Mouse (Mus musculus): ENCODE data around the gene Bmp6. TPM values are rescaled to one million over a fixed set of nuclear protein-coding genes. Genes with fewer than 3 reads are reported as not detected.

Bmp6 gene
- polyA plus RNA-seq, 1 experiment, result 63.5 TPM

DNA sequence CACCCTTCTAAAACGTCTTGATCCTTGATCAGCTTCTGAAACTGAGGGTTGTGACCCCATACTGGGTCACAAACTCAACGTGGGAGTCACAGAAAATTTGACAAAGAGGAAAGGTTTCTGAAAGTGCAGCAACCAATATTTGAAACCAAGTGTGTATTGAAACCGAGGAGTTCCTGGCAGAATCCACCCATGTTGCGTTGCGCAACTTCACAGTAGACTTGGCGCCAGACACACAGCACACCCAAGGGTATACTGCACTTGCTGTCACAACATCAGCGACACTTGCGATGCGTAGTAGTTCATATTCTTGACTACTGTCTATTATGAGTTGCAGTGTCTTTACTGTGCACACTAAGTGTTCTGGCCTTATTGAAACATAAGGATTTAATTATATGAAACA is 32.4 kb downstream of the Bmp6 start:
- DNase-seq, result no peak
- 86% methylated on average over 9 of the region's 9 CpGs for WGBS
- no peak overlapping the region for H3K27ac ChIP-seq (ENCODE audit: insufficient read depth, low read depth, low read length)
- H3K27me3 ChIP-seq (replicated peaks; ENCODE audit: control insufficient read depth, insufficient read depth, low read length), result no peaks in the 10 kb centered on the region
- H3K4me1 ChIP-seq (ENCODE audit: control insufficient read depth, insufficient read depth, low read length), result no peaks in the 10 kb centered on the region; the same call in 1 of the 2 replicates
- TF ChIP-seq POLR2A (IDR thresholded peaks at IDR 0.05; ENCODE audit: low read depth, low read length) (no peak), CTCF (conservative IDR thresholded peaks at IDR 0.05; ENCODE audit: insufficient read depth, insufficient read length, low read depth, low read length) (no peak)
- no peaks in the 10 kb centered on the region for H3K36me3 ChIP-seq (ENCODE audit: control insufficient read depth, insufficient read depth, low read length)
- H3K4me3 ChIP-seq (ENCODE audit: insufficient read depth, low read depth, low read length), result no peak overlapping the region

- H3K27ac ChIP-seq (ENCODE audit: insufficient read depth, low read depth, low read length), result no peak overlapping the region
- no peak for DNase-seq
- TF ChIP-seq POLR2A (IDR thresholded peaks at IDR 0.05; ENCODE audit: low read depth, low read length), result no peak
- TF ChIP-seq CTCF (conservative IDR thresholded peaks at IDR 0.05; ENCODE audit: insufficient read depth, insufficient read length, low read depth, low read length), result no peak
- H3K4me1 ChIP-seq (ENCODE audit: control insufficient read depth, insufficient read depth, low read length), result no peaks in the 10 kb centered on the region; the same call in 1 of the 2 replicates
- no peak overlapping the region for H3K4me3 ChIP-seq (ENCODE audit: insufficient read depth, low read depth, low read length)
- H3K27me3 ChIP-seq (replicated peaks; ENCODE audit: control insufficient read depth, insufficient read depth, low read length), result no peaks in the 10 kb centered on the region
- WGBS, result 85% methylated on average over 5 of the region's 5 CpGs
- H3K36me3 ChIP-seq (ENCODE audit: control insufficient read depth, insufficient read depth, low read length), result no peaks in the 10 kb centered on the region
Observed at GRCm38 (mm10) chr13:38379806-38380205, 34.9 kb downstream of the Bmp6 start.

DNA sequence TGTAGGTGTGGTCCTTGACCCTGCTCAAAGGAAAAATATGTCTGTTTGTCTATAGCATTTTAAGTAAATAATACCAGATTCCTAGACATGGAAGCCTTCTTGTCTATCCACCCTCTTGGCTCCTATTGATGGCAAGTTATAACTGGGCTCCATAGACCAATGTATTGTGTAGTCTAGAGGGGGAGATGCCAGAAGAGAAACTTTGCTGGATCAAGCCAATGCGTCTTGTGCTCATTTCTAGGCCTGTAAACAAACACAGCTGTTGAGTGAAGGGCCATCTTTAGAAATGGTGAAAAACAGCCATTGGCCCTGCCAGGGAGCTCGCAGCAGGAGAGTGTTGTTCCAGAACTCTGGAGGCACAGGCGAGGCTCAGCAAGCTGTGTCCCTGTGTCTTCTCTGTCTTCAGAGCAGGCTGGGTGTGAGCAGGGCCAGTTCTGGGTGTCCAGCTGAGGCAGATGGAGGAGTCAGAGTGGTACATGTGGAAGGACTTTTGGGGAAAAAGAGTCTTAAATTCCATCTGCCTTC is 41.2 kb downstream of the Bmp6 start:
- peaks cover 13% of the 10 kb centered on the region for H3K4me1 ChIP-seq (ENCODE audit: control insufficient read depth, insufficient read depth, low read length)
- no peak overlapping the region for H3K4me3 ChIP-seq (ENCODE audit: insufficient read depth, low read depth, low read length)
- H3K36me3 ChIP-seq (ENCODE audit: control insufficient read depth, insufficient read depth, low read length), result no peaks in the 10 kb centered on the region
- 90% methylated on average over 3 of the region's 3 CpGs for WGBS
- no peak overlapping the region for H3K27ac ChIP-seq (ENCODE audit: insufficient read depth, low read depth, low read length)
- H3K27me3 ChIP-seq (replicated peaks; ENCODE audit: control insufficient read depth, insufficient read depth, low read length), result no peaks in the 10 kb centered on the region
- DNase-seq, result no peak
- no peak for TF ChIP-seq CTCF (conservative IDR thresholded peaks at IDR 0.05; ENCODE audit: insufficient read depth, insufficient read length, low read depth, low read length)
- TF ChIP-seq POLR2A (IDR thresholded peaks at IDR 0.05; ENCODE audit: low read depth, low read length), result no peak

DNA sequence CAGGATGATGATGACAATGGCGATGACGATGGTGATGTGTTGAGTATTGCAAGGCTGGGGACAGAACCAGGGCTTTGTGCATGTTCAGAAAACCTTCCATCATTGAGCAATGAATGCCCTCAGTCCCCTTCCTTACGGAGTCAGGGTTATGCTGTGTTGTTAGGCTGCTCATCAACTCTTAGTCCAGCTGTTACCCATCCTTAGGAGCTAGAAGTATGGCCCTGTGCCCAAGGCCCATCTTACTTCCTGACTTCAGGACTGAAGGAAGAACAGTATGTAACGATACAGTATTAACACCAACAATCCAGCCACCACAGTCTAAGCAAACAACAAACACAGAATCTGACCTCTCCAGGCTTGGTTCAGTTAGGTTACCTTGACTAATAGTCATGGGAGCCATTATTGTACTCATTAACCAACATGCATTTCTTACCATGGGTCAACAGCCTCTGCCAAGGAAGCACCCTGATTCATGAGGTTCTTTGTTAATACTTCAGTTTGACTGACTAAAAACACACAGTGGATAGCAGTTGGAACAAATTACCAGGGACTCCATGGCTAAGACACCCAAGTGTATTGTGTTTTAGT is 42.6 kb downstream of the Bmp6 start:
- TF ChIP-seq CTCF (conservative IDR thresholded peaks at IDR 0.05; ENCODE audit: insufficient read depth, insufficient read length, low read depth, low read length) (no peak), POLR2A (IDR thresholded peaks at IDR 0.05; ENCODE audit: low read depth, low read length) (no peak)
- Histone ChIP-seq H3K36me3 (ENCODE audit: control insufficient read depth, insufficient read depth, low read length) (no peaks in the 10 kb centered on the region), H3K27ac (ENCODE audit: insufficient read depth, low read depth, low read length) (peak overlapping the region; percentile 72), H3K27me3 (replicated peaks; ENCODE audit: control insufficient read depth, insufficient read depth, low read length) (no peaks in the 10 kb centered on the region), H3K4me1 (ENCODE audit: control insufficient read depth, insufficient read depth, low read length) (peaks cover 13% of the 10 kb centered on the region), H3K4me3 (ENCODE audit: insufficient read depth, low read depth, low read length) (no peak overlapping the region)
- WGBS, result 70% methylated on average over 4 of the region's 4 CpGs
- peak; percentile 76 for DNase-seq

DNA sequence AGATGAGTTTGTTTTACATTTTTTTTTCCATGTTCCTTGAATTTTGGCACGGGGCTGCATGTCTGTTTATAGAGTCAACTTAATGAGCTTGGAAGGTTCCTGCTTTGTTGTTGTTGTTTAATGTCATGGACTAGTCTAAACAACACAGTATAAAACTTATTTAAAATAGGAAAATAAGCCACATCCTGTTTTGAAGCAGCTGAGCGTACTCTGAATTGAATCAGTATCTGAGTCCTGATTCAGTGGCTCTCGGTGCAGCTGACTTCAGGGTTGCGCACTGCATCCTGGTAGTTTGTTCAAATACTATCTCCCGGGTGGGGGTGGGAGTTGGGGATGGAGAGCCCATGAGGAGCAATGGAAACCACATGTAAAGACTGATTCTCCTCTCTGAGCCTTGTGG is 48.5 kb downstream of the Bmp6 start:
- H3K27ac ChIP-seq (ENCODE audit: insufficient read depth, low read depth, low read length), result no peak overlapping the region

GRCm38 (mm10) chr13:38395026-38395425 is 50.1 kb downstream of the Bmp6 start:
- 72% methylated on average over 4 of the region's 4 CpGs for WGBS
- no peak for TF ChIP-seq CTCF (conservative IDR thresholded peaks at IDR 0.05; ENCODE audit: insufficient read depth, insufficient read length, low read depth, low read length)
- TF ChIP-seq POLR2A (IDR thresholded peaks at IDR 0.05; ENCODE audit: low read depth, low read length), result no peak
- Histone ChIP-seq H3K27ac (ENCODE audit: insufficient read depth, low read depth, low read length) (peak overlapping the region; percentile 17; the same call in 1 of the 2 replicates), H3K4me1 (ENCODE audit: control insufficient read depth, insufficient read depth, low read length) (no peaks in the 10 kb centered on the region), H3K27me3 (replicated peaks; ENCODE audit: control insufficient read depth, insufficient read depth, low read length) (no peaks in the 10 kb centered on the region), H3K36me3 (ENCODE audit: control insufficient read depth, insufficient read depth, low read length) (no peaks in the 10 kb centered on the region), H3K4me3 (ENCODE audit: insufficient read depth, low read depth, low read length) (no peak overlapping the region)
- peak; percentile 74 for DNase-seq

More for the DNA sequence above, 48.5 kb downstream of the Bmp6 start:
- no peak for TF ChIP-seq POLR2A (IDR thresholded peaks at IDR 0.05; ENCODE audit: low read depth, low read length)
- no peak for TF ChIP-seq CTCF (conservative IDR thresholded peaks at IDR 0.05; ENCODE audit: insufficient read depth, insufficient read length, low read depth, low read length)
- no peak for DNase-seq
- peaks cover under 1% of the 10 kb centered on the region; the same call in 1 of the 2 replicates for H3K4me1 ChIP-seq (ENCODE audit: control insufficient read depth, insufficient read depth, low read length)
- H3K36me3 ChIP-seq (ENCODE audit: control insufficient read depth, insufficient read depth, low read length), result no peaks in the 10 kb centered on the region
- H3K4me3 ChIP-seq (ENCODE audit: insufficient read depth, low read depth, low read length), result no peak overlapping the region
- 74% methylated on average over 5 of the region's 5 CpGs for WGBS
- no peaks in the 10 kb centered on the region for H3K27me3 ChIP-seq (replicated peaks; ENCODE audit: control insufficient read depth, insufficient read depth, low read length)

DNA sequence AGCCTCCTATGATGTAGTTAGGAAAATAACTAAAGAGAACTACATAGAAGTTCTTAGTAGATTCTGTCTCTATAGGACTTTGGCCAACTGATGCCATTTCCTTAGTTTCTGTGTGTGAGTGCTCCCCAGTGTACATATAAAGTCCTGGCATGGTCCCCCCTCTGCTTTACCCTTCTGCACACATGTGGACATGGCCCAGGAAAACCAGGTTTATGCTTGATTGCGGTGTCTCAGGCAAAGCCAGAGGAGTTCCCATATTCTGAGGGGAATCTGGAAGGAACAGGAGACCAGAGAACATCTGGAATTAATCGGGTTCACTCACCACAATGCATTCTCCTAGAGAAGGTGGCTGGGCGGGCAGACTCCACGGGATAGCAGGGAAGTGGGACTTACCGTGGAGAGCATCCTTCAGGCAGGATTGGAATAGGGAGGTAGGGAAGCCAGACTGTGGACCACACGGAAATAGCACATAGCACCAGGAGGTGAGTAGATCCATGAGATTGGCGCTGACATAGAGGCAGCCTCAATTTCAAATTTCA is 52.2 kb downstream of the Bmp6 start:
- TF ChIP-seq CTCF (conservative IDR thresholded peaks at IDR 0.05; ENCODE audit: insufficient read depth, insufficient read length, low read depth, low read length) (no peak), POLR2A (IDR thresholded peaks at IDR 0.05; ENCODE audit: low read depth, low read length) (no peak)
- Histone ChIP-seq H3K4me3 (ENCODE audit: insufficient read depth, low read depth, low read length) (no peak overlapping the region), H3K36me3 (ENCODE audit: control insufficient read depth, insufficient read depth, low read length) (no peaks in the 10 kb centered on the region), H3K27me3 (replicated peaks; ENCODE audit: control insufficient read depth, insufficient read depth, low read length) (no peaks in the 10 kb centered on the region), H3K27ac (ENCODE audit: insufficient read depth, low read depth, low read length) (no peak overlapping the region), H3K4me1 (ENCODE audit: control insufficient read depth, insufficient read depth, low read length) (no peaks in the 10 kb centered on the region)
- no peak for DNase-seq
- 92% methylated on average over 7 of the region's 7 CpGs for WGBS
